Mouse (Mus musculus): ENCODE measurements around the gene Phactr2. TPM values are rescaled to one million over a fixed set of nuclear protein-coding genes. Genes with fewer than 3 reads are reported as not detected.

The Phactr2 gene
- polyA plus RNA-seq, 1 experiment from 2014 or later, result 7.0 TPM

- Histone ChIP-seq H3K9me3 (replicated peaks; ENCODE audit: control insufficient read depth, low read length, poor library complexity, severe bottlenecking) (no peaks in the 10 kb centered on the region), H3K4me2 (ENCODE audit: low read length) (no peak overlapping the region), H3K4me3 (ENCODE audit: low read depth, low read length) (no peak overlapping the region), H3K4me1 (ENCODE audit: control insufficient read depth, insufficient read depth, low read length) (peaks cover 15% of the 10 kb centered on the region), H3K27me3 (ENCODE audit: control insufficient read depth, insufficient read depth, low read depth, low read length) (no peaks in the 10 kb centered on the region), H3K27ac (ENCODE audit: low read length) (no peak overlapping the region), H3K36me3 (ENCODE audit: control insufficient read depth, insufficient read depth, low read length) (no peaks in the 10 kb centered on the region), H3K9ac (ENCODE audit: low read depth, low read length) (no peak overlapping the region)
- ATAC-seq, result no peak
- 80% methylated on average over 2 of the region's 2 CpGs for WGBS
Observed at GRCm38 (mm10) chr10:13333781-13334180, 140.4 kb downstream of the Phactr2 start.

DNA sequence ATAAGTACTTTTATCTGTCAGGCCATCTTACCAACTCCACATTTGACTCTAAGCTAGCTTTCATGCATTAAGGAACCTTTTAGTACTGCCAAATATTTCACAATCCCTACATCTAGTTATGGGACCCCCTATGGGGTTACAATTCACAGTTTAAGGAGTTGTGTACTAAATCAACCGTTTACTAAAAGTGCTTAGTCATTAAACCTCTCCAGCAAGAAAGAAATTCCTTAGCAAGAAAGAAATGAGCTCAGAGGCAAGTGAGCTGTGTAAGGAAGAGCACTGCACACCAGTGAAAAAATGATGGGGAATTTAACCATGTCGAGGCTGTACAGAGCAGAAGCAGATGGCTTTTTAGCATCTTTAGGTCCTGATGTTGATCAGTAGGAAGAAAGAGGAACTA is 141.2 kb downstream of the Phactr2 start:
- H3K9me3 ChIP-seq (replicated peaks; ENCODE audit: control insufficient read depth, low read length, poor library complexity, severe bottlenecking), result no peaks in the 10 kb centered on the region
- no peaks in the 10 kb centered on the region for H3K27me3 ChIP-seq (ENCODE audit: control insufficient read depth, insufficient read depth, low read depth, low read length)
- H3K4me1 ChIP-seq (ENCODE audit: control insufficient read depth, insufficient read depth, low read length), result peaks cover 15% of the 10 kb centered on the region
- no peak overlapping the region for H3K27ac ChIP-seq (ENCODE audit: low read length)
- ATAC-seq, result no peak
- no peak overlapping the region for H3K9ac ChIP-seq (ENCODE audit: low read depth, low read length)
- no peak overlapping the region for H3K4me3 ChIP-seq (ENCODE audit: low read depth, low read length)
- 46% methylated on average over 2 of the region's 2 CpGs for WGBS
- H3K4me2 ChIP-seq (ENCODE audit: low read length), result no peak overlapping the region
- no peaks in the 10 kb centered on the region for H3K36me3 ChIP-seq (ENCODE audit: control insufficient read depth, insufficient read depth, low read length)

DNA sequence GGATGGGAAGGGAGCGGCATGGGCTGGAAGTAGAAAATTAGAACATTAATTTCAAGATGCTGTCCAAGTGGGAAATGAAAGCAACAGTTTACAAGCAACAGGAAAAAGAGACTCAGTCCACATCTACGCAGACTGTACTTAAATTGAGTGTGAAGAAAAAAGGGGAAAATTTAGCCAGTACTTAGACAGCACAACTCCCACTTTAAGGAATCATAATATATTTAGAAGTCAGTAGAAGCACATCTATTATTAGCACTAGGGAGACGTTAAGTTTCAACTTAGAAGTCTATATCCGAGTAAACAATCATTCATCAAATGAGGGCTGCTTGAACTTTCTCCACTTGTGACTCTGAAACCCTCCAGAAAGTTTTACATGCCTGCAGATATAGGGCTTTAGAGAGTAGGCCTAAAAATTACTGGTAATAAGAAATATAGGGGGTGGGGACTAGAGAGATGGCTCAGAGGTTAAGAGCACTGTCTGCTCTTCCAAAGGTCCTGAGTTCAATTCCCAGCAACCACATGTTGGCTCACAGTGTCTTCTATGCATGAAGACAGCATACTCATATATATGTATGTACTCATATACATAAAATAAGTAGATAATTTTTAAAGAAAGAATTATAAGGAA is 142.7 kb downstream of the Phactr2 start:
- Histone ChIP-seq H3K27ac (ENCODE audit: low read length) (no peak overlapping the region), H3K36me3 (ENCODE audit: control insufficient read depth, insufficient read depth, low read length) (no peaks in the 10 kb centered on the region), H3K27me3 (ENCODE audit: control insufficient read depth, insufficient read depth, low read depth, low read length) (no peaks in the 10 kb centered on the region), H3K9me3 (replicated peaks; ENCODE audit: control insufficient read depth, low read length, poor library complexity, severe bottlenecking) (no peaks in the 10 kb centered on the region), H3K4me2 (ENCODE audit: low read length) (no peak overlapping the region), H3K9ac (ENCODE audit: low read depth, low read length) (no peak overlapping the region), H3K4me1 (ENCODE audit: control insufficient read depth, insufficient read depth, low read length) (peaks cover 8% of the 10 kb centered on the region; the same call in 1 of the 2 replicates), H3K4me3 (ENCODE audit: low read depth, low read length) (no peak overlapping the region)
- 90% methylated on average over 4 of the region's 4 CpGs for WGBS
- no peak for ATAC-seq

GRCm38 (mm10) chr10:13328602-13329001 is 145.6 kb downstream of the Phactr2 start:
- H3K9me3 ChIP-seq (replicated peaks; ENCODE audit: control insufficient read depth, low read length, poor library complexity, severe bottlenecking), result no peaks in the 10 kb centered on the region
- H3K4me2 ChIP-seq (ENCODE audit: low read length), result no peak overlapping the region
- no peak overlapping the region for H3K9ac ChIP-seq (ENCODE audit: low read depth, low read length)
- H3K27me3 ChIP-seq (ENCODE audit: control insufficient read depth, insufficient read depth, low read depth, low read length), result no peaks in the 10 kb centered on the region
- 38% methylated on average over 3 of the region's 3 CpGs for WGBS
- no peak overlapping the region for H3K4me3 ChIP-seq (ENCODE audit: low read depth, low read length)
- no peak overlapping the region for H3K27ac ChIP-seq (ENCODE audit: low read length)
- no peaks in the 10 kb centered on the region for H3K36me3 ChIP-seq (ENCODE audit: control insufficient read depth, insufficient read depth, low read length)
- no peak for ATAC-seq
- peaks cover under 1% of the 10 kb centered on the region for H3K4me1 ChIP-seq (ENCODE audit: control insufficient read depth, insufficient read depth, low read length)

- Histone ChIP-seq H3K9me3 (replicated peaks; ENCODE audit: control insufficient read depth, low read length, poor library complexity, severe bottlenecking) (no peaks in the 10 kb centered on the region), H3K4me2 (ENCODE audit: low read length) (no peak overlapping the region), H3K9ac (ENCODE audit: low read depth, low read length) (no peak overlapping the region), H3K4me1 (ENCODE audit: control insufficient read depth, insufficient read depth, low read length) (peaks cover 4% of the 10 kb centered on the region), H3K4me3 (ENCODE audit: low read depth, low read length) (no peak overlapping the region), H3K36me3 (ENCODE audit: control insufficient read depth, insufficient read depth, low read length) (no peaks in the 10 kb centered on the region), H3K27me3 (ENCODE audit: control insufficient read depth, insufficient read depth, low read depth, low read length) (no peaks in the 10 kb centered on the region), H3K27ac (ENCODE audit: low read length) (no peak overlapping the region)
- ATAC-seq, result no peak
- 72% methylated on average over 14 of the region's 14 CpGs for WGBS
Observed at GRCm38 (mm10) chr10:13326149-13326873, 147.9 kb downstream of the Phactr2 start.

- peak; percentile 87 for ATAC-seq
- Histone ChIP-seq H3K4me1 (ENCODE audit: control insufficient read depth, insufficient read depth, low read length) (peaks cover 4% of the 10 kb centered on the region), H3K27ac (ENCODE audit: low read length) (peak overlapping the region; percentile 35), H3K4me3 (ENCODE audit: low read depth, low read length) (peak overlapping the region; percentile 71), H3K36me3 (ENCODE audit: control insufficient read depth, insufficient read depth, low read length) (no peaks in the 10 kb centered on the region), H3K4me2 (ENCODE audit: low read length) (peak overlapping the region; percentile 95), H3K9me3 (replicated peaks; ENCODE audit: control insufficient read depth, low read length, poor library complexity, severe bottlenecking) (no peaks in the 10 kb centered on the region), H3K27me3 (ENCODE audit: control insufficient read depth, insufficient read depth, low read depth, low read length) (no peaks in the 10 kb centered on the region), H3K9ac (ENCODE audit: low read depth, low read length) (peak overlapping the region; percentile 73)
- WGBS, result under 1% methylated on average over 60 of the region's 62 CpGs
Observed at GRCm38 (mm10) chr10:13323806-13324411, 150.3 kb downstream of the Phactr2 start.

DNA sequence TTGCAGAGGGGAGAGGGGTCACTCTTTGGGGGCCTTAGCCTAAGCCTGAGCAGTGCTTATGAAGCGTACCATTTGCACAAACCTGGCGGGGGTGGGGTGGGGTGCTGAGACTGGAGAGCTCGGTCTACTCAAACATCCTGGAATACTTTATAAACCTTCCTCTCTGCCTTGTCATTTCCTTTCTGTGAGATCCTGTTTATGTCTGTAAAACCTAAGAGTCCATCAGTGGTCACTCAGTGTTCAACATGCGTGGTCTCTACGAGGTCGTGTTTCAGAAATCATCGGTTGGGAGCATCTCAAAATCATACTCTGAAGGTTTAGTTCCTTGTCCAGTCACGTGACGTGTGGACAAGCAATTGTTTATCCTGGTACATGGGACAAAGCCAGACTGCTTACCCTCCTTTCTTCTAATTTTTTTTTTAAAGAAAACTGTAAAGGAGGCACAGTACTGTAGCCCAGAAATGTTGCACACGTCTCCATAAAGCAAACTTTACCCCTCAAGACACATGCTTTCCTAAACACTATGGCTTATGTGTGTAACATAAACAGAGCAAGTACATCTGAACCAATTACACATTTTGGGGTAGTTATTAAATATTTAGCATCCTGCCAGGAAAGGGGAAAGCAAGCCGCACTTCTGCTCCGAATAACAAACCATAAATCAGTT is 150.9 kb downstream of the Phactr2 start:
- Histone ChIP-seq H3K27me3 (ENCODE audit: control insufficient read depth, insufficient read depth, low read depth, low read length) (no peaks in the 10 kb centered on the region), H3K27ac (ENCODE audit: low read length) (peak overlapping the region; percentile 35)

DNA sequence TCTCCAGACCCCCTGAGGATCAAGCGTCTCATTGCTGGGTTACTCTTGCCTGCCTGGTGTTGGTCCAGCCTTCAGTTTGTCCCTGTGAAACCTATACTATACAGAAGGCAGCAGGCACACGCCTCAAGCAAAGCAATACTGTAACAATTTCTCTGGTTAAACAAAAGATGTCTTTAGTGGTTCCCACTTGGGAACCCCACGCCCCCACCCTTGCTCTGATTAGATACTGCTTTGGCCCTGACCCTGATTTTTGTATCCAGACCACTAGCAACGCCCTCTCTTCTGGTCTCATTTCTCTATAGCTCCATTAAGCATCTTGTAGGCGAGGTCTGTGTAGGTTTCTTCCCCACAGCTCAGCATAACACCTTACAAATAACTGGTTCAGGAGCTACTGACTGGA is 159.2 kb downstream of the Phactr2 start:
- Histone ChIP-seq H3K27me3 (ENCODE audit: control insufficient read depth, insufficient read depth, low read depth, low read length) (no peaks in the 10 kb centered on the region), H3K4me3 (ENCODE audit: low read depth, low read length) (no peak overlapping the region), H3K9me3 (replicated peaks; ENCODE audit: control insufficient read depth, low read length, poor library complexity, severe bottlenecking) (no peaks in the 10 kb centered on the region), H3K4me2 (ENCODE audit: low read length) (no peak overlapping the region), H3K36me3 (ENCODE audit: control insufficient read depth, insufficient read depth, low read length) (no peaks in the 10 kb centered on the region), H3K4me1 (ENCODE audit: control insufficient read depth, insufficient read depth, low read length) (no peaks in the 10 kb centered on the region), H3K27ac (ENCODE audit: low read length) (no peak overlapping the region), H3K9ac (ENCODE audit: low read depth, low read length) (no peak overlapping the region)
- no peak for ATAC-seq
- 80% methylated on average over 5 of the region's 5 CpGs for WGBS

More for the DNA sequence above, 150.9 kb downstream of the Phactr2 start:
- H3K4me2 ChIP-seq (ENCODE audit: low read length), result peak overlapping the region; percentile 95
- peak; percentile 64 for ATAC-seq
- H3K4me1 ChIP-seq (ENCODE audit: control insufficient read depth, insufficient read depth, low read length), result peaks cover 4% of the 10 kb centered on the region
- peak overlapping the region; percentile 71 for H3K4me3 ChIP-seq (ENCODE audit: low read depth, low read length)
- no peaks in the 10 kb centered on the region for H3K36me3 ChIP-seq (ENCODE audit: control insufficient read depth, insufficient read depth, low read length)
- peak overlapping the region; percentile 73; the same call in 1 of the 2 replicates for H3K9ac ChIP-seq (ENCODE audit: low read depth, low read length)
- WGBS, result 15% methylated on average over 12 of the region's 12 CpGs
- H3K9me3 ChIP-seq (replicated peaks; ENCODE audit: control insufficient read depth, low read length, poor library complexity, severe bottlenecking), result no peaks in the 10 kb centered on the region

Measured in midbrain, embryonic 16.5 days (tissue).